Mouse (Mus musculus) MEL (cell line): ENCODE measurements at regions not wholly inside any gene's neighbourhood (a gene's known extent, or its start where the extent isn't known, plus 50 kb on each side); places are given as distances from the start of the nearest gene placed in this dataset.

Experiments
- CTCF ChIP-seq, 3 experiments: IDR thresholded peaks in 2 of 3; conservative IDR thresholded peaks in 1 of 3; 2 replicates each; pipeline ENCODE4 v1.5.1; 2011 to 2012; ENCODE audit warnings: low read length in 3 of 3, low read depth in 2 of 3, mild to moderate bottlenecking in 2 of 3, improper control_type of control experiment in 1 of 3, inconsistent platforms in 1 of 3, mixed read lengths in 1 of 3, moderate library complexity in 1 of 3; ENCODE audit not compliant: control insufficient read depth in 1 of 3, insufficient read depth in 1 of 3, poor library complexity in 1 of 3, severe bottlenecking in 1 of 3
- HCFC1 ChIP-seq: IDR thresholded peaks from 2 replicates; pipeline ENCODE4 v1.6.1; 2012; ENCODE audit warnings: low read depth, mild to moderate bottlenecking, inconsistent platforms, low read length, improper control_type of control experiment, moderate library complexity
- MAFK ChIP-seq: IDR thresholded peaks from 2 replicates; pipeline ENCODE4 v1.6.1; 2011; ENCODE audit warnings: low read depth, mild to moderate bottlenecking, low read length, improper control_type of control experiment, borderline replicate concordance
- MEF2A ChIP-seq: IDR thresholded peaks from 2 replicates; pipeline ENCODE4 v1.6.1; 2014; ENCODE audit warnings: low read depth, mild to moderate bottlenecking, inconsistent platforms, low read length, improper control_type of control experiment; ENCODE audit not compliant: poor library complexity, insufficient replicate concordance, severe bottlenecking; ENCODE audit errors: extremely low read depth
- MYB ChIP-seq: IDR thresholded peaks from 2 replicates; pipeline ENCODE4 v1.6.1; 2011; ENCODE audit warnings: mild to moderate bottlenecking, low read depth, low read length, improper control_type of control experiment
- NRF1 ChIP-seq: IDR thresholded peaks from 2 replicates; pipeline ENCODE4 v1.6.1; 2014; ENCODE audit warnings: low read depth, mild to moderate bottlenecking, inconsistent platforms, low read length, improper control_type of control experiment, moderate library complexity; ENCODE audit not compliant: poor library complexity, insufficient read depth, severe bottlenecking
- POLR2A ChIP-seq, 2 experiments: IDR thresholded peaks; 2 replicates each; pipeline ENCODE4 v1.6.1; 2011 to 2012; ENCODE audit warnings: low read length in 2 of 2, mild to moderate bottlenecking in 2 of 2, control low read depth in 1 of 2, improper control_type of control experiment in 1 of 2, low read depth in 1 of 2, moderate library complexity in 1 of 2; ENCODE audit not compliant: control insufficient read depth in 1 of 2, insufficient read depth in 1 of 2, poor library complexity in 1 of 2
- UBTF ChIP-seq: IDR thresholded peaks from 2 replicates; pipeline ENCODE4 v1.6.1; 2012; ENCODE audit warnings: low read depth, mild to moderate bottlenecking, inconsistent platforms, low read length, improper control_type of control experiment, moderate library complexity, borderline replicate concordance; ENCODE audit not compliant: insufficient read depth
- USF1 ChIP-seq: IDR thresholded peaks from 2 replicates; pipeline ENCODE4 v1.6.1; 2014; ENCODE audit warnings: low read depth, mild to moderate bottlenecking, inconsistent platforms, low read length, improper control_type of control experiment, moderate library complexity

DNA sequence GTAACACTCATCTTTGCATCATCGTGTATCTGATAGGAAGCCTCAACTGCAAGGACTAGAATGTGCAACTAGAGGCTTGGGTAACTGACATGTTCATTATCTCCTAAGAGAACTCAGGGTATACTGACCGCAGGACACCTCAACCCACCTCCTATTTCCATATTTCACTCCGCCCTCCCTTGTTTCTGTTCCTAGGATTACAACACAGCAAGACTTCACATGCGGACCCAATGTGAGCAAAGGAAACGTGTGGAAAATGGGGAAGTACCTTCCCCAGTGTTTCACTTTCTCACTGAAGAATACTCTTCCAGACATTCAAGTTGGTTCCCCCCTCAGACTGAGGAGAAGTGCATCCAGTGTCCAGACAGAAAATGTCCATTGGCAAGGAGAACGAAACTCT is 937.9 kb upstream of the A1bg start:
- TF ChIP-seq USF1 (no peak), MAFK (no peak), MYB (no peak), CTCF (IDR thresholded peaks at IDR 0.05 in 2 of 3, conservative IDR thresholded peaks at IDR 0.05 in 1 of 3; ENCODE audit: control insufficient read depth in 1 of 3, insufficient read depth in 1 of 3, low read depth in 2 of 3, low read length in 3 of 3, poor library complexity in 1 of 3, severe bottlenecking in 1 of 3) (no peak), POLR2A (IDR thresholded peaks at IDR 0.05; ENCODE audit: control insufficient read depth in 1 of 2, insufficient read depth in 1 of 2, low read depth in 1 of 2, low read length in 2 of 2, poor library complexity in 1 of 2) (no peak), NRF1 (no peak), HCFC1 (no peak), UBTF (no peak), MEF2A (no peak)
